Mouse (Mus musculus): ENCODE data around the gene 4930503B20Rik. TPM values are rescaled to one million over a fixed set of nuclear protein-coding genes. Genes with fewer than 3 reads are reported as not detected.
A peak's percentile ranks its signal among the peaks of the same experiment; 100 is the strongest.

4930503B20Rik gene
- polyA plus RNA-seq (2016; fragmentation: Nextera tagmentation; extraction: Ambion mirVana), result not detected in 2 replicates

DNA sequence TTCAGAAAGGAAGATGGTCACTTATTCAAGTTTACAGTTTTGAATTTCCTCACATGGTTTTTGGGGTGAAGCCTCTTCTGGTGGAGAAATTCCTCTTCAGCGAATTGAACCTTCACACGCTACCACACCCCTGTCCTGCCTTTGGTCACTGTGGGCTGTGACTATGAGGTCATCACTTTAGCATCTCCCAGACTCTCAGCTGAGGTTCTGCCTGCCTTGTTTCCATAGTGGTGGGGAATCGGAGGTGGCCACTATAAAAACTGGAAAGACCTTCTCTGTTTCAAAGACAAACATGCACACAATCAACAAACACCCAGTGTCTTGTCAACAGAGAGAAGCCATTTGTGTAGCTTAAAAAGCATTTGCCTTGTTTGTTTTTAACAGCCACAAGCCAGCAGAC, at the start of gene 4930503B20Rik:
Gene 4930503B20Rik (minus strand): TSS at position 101 of the 400 bp plus-strand sequence.
- H3K9me3 ChIP-seq (replicated peaks), result no peaks in the 10 kb centered on the region
- H3K4me3 ChIP-seq, result no peak within 1 kb of the TSS
- ATAC-seq (ENCODE audit: insufficient number of reproducible peaks, low FRiP score), result no peak
- no peak within 1 kb of the TSS for H3K27ac ChIP-seq (ENCODE audit: poor library complexity, severe bottlenecking)
- WGBS, result 65% methylated on average over 3 of the region's 3 CpGs
- H3K4me1 ChIP-seq (replicated peaks), result peaks cover 31% of the 10 kb centered on the region
- no peaks in the 10 kb centered on the region for H3K36me3 ChIP-seq
- no peak within 1 kb of the TSS for H3K4me2 ChIP-seq
- H3K27me3 ChIP-seq (replicated peaks), result no peaks in the 10 kb centered on the region
- no peak within 1 kb of the TSS for H3K9ac ChIP-seq

DNA sequence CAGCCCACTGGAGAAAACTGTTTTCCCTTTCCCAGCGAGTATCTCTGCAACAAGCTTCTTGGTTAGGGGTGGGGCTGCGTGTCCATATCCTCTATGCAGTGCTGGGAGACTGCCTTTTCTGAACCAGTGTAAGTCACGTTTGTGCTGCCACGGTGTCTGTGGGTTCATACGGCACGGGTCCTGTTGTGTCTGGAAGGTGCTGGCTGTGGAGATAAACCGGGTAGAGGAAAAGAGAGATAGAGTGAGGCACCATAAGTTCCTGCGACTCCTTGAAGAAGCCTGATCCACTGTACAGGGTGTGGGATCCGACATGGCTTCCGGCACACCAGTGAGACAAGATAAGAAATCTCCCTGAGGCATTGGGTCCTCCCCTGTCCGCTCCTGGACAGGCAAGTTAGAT, 48.9 kb upstream of the 4930503B20Rik start:
- H3K4me1 ChIP-seq (replicated peaks), result peaks cover 17% of the 10 kb centered on the region
- 0 out of 2 replicates have a peak overlapping the region, but pooled peaks have one; percentile 27 for H3K27ac ChIP-seq (ENCODE audit: poor library complexity, severe bottlenecking)
- H3K36me3 ChIP-seq, result no peaks in the 10 kb centered on the region
- H3K9ac ChIP-seq, result peak overlapping the region; percentile 60; the same call in 1 of the 2 replicates
- H3K27me3 ChIP-seq (replicated peaks), result no peaks in the 10 kb centered on the region
- ATAC-seq (ENCODE audit: insufficient number of reproducible peaks, low FRiP score), result peak; percentile 71
- H3K9me3 ChIP-seq (replicated peaks), result no peaks in the 10 kb centered on the region
- peak overlapping the region; percentile 9; the same call in 1 of the 2 replicates for H3K4me3 ChIP-seq
- 28% methylated on average over 11 of the region's 11 CpGs for WGBS
- H3K4me2 ChIP-seq, result peak overlapping the region; percentile 52

DNA sequence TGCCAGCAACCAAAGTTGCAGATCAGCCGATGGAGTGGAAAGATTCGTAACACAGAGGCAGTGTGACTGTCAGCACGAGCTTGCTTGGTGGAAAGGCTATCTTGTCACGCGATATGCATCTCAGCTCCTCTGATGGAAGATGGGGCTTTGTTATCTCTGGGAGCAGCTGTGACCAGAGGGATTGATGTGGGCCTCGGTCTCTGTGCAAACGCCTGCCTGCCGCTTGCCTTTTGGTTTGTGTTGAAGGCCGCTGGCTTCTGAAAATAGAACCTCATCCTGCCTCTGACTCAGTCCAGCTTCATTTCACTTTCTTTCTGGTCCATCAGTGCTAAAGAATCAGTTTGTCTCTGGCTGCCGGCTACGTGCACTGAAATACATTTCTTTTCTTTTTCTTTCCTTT, 47.9 kb upstream of the 4930503B20Rik start:
- no peak overlapping the region for H3K9ac ChIP-seq
- no peak overlapping the region for H3K27ac ChIP-seq (ENCODE audit: poor library complexity, severe bottlenecking)
- no peak for ATAC-seq (ENCODE audit: insufficient number of reproducible peaks, low FRiP score)
- peak overlapping the region; percentile 49 for H3K4me2 ChIP-seq
- no peak overlapping the region for H3K4me3 ChIP-seq
- H3K9me3 ChIP-seq (replicated peaks), result no peaks in the 10 kb centered on the region
- no peaks in the 10 kb centered on the region for H3K27me3 ChIP-seq (replicated peaks)
- 16% methylated on average over 11 of the region's 11 CpGs for WGBS
- H3K36me3 ChIP-seq, result no peaks in the 10 kb centered on the region
- H3K4me1 ChIP-seq (replicated peaks), result peaks cover 17% of the 10 kb centered on the region

DNA sequence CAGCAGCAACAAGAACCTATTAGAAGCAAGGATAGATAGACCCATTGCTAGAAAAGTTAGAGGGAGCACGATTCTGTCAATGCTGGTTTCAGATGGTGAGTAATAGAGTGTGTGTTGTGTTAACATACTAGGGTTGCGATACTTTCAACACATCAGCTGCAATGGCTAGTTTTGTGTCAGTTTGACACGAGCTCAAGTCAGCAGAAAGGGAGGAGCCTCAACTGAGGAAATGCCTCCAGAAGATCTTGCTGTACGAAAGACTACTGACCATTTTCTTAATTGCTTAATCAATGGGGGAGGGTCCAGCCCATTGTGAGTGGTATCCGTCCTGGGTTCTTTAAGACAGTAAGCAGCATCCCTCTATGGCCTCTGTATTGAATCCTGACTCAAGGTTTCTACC, 41.4 kb upstream of the 4930503B20Rik start:
- no peak overlapping the region for H3K9ac ChIP-seq
- no peaks in the 10 kb centered on the region for H3K27me3 ChIP-seq (replicated peaks)
- ATAC-seq (ENCODE audit: insufficient number of reproducible peaks, low FRiP score), result no peak
- WGBS, result 70% methylated on average over 5 of the region's 5 CpGs
- no peak overlapping the region for H3K27ac ChIP-seq (ENCODE audit: poor library complexity, severe bottlenecking)
- peaks cover 10% of the 10 kb centered on the region for H3K4me1 ChIP-seq (replicated peaks)
- no peaks in the 10 kb centered on the region for H3K9me3 ChIP-seq (replicated peaks)
- no peak overlapping the region for H3K4me2 ChIP-seq
- H3K36me3 ChIP-seq, result no peaks in the 10 kb centered on the region
- no peak overlapping the region for H3K4me3 ChIP-seq

DNA sequence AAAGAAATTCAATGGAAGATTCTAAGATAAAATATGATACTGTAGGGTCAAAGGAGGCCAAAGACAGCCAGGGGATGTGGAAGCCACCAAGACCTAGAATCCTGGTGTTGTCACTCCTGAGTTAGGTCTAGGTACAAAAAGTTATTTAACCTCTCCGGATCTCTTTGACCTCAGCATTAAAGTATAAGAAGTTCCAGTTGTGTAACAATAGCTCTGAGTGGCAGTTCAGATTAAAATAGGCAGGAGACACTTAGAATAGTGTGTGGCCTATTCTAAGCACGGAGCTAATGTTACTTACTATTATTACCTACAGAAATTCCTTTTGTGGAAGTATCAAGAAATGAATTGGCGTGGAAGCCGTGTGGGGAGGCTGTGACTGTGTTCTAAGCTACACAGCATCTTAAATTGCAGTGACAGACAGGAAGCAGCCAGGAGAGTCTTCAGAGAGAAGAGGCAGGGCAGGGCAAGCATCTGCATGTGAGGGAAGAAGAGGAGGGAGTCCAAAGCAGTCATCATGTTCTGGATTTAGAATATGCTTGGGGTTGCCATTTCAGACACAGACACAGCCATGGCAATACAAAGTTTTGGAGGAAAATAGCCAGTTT, 36.1 kb upstream of the 4930503B20Rik start:
- Histone ChIP-seq H3K27ac (ENCODE audit: poor library complexity, severe bottlenecking) (peak overlapping the region; percentile 55; the same call in 1 of the 2 replicates), H3K9ac (no peak overlapping the region), H3K27me3 (replicated peaks) (no peaks in the 10 kb centered on the region), H3K9me3 (replicated peaks) (no peaks in the 10 kb centered on the region), H3K4me2 (no peak overlapping the region), H3K36me3 (no peaks in the 10 kb centered on the region), H3K4me1 (replicated peaks) (peaks cover 49% of the 10 kb centered on the region), H3K4me3 (no peak overlapping the region)
- ATAC-seq (ENCODE audit: insufficient number of reproducible peaks, low FRiP score), result no peak
- 46% methylated on average over 4 of the region's 4 CpGs for WGBS

DNA sequence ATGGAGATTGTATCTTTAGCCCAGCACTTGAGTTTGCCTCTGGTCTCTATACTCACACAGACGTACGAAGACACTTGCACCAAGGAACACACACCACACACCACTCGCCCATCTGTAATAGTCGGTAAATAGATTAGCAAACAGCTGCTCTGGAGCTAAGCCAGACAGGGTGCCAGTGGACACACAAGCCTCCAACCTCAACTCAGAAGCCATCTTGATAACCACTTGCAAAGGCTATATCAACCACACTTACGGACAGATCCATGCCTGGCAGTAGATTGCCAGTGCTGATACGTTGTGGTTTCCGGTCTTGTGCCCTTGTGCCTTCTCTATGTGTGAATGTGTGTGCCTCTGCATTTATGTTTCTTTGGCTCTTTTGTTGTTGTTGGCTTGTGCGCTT, 35.3 kb upstream of the 4930503B20Rik start:
- Histone ChIP-seq H3K4me1 (replicated peaks) (peaks cover 54% of the 10 kb centered on the region), H3K9me3 (replicated peaks) (no peaks in the 10 kb centered on the region), H3K36me3 (no peaks in the 10 kb centered on the region), H3K27me3 (replicated peaks) (no peaks in the 10 kb centered on the region), H3K4me2 (no peak overlapping the region), H3K9ac (no peak overlapping the region), H3K27ac (ENCODE audit: poor library complexity, severe bottlenecking) (no peak overlapping the region), H3K4me3 (no peak overlapping the region)
- WGBS, result 73% methylated on average over 8 of the region's 8 CpGs
- ATAC-seq (ENCODE audit: insufficient number of reproducible peaks, low FRiP score), result no peak

DNA sequence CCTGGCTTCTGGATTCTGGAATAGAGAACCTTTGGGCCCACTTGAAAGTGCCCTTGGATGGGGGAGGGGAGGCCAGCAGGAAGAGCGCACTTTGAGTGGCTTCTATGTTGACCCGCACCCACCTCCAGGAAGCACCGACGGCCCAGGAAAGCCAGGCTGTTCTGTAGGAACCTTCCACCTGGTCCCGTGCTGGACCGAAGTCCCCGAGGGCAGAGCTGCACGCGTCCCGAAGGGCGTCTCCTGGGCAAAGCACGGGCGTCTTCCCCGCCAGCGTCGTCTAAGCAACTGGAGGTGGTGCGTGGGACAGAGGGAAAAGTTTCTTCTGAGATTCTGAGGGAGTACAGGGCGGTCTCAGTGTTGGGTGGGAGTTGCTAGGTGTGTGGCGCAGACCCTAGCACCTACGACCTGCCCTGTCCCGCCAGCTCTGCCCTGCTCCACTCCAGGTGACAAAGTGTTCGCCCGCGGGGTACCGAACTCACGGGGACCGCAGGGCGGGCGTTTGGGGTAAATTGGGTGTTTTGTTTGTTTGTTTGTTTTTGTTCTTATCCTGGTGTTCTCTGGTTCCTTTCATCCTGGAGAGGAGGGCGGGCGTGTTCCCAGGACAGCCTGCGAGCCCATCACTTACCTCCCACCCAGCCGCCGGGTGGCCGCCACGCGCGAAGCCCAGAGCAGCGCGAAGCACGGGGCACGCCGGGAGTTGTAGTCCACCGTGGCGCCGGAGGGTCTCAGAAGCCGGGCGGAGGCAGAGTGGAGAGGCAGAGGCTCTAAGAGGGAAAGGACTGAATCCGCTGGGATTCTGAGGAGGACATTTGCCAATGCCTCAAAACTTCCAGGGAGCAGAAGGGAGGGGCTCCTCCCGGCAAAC, 33.9 kb upstream of the 4930503B20Rik start, which contains the start of gene Samd13:
Gene Samd13 (minus strand): TSS at position 782 of the 865 bp plus-strand sequence.
- H3K4me3 ChIP-seq, result peak within 1 kb of the TSS; percentile 61
- ATAC-seq (ENCODE audit: insufficient number of reproducible peaks, low FRiP score), result peak; percentile 77
- H3K27me3 ChIP-seq (replicated peaks), result no peaks in the 10 kb centered on the region
- no peaks in the 10 kb centered on the region for H3K9me3 ChIP-seq (replicated peaks)
- peaks cover 54% of the 10 kb centered on the region for H3K4me1 ChIP-seq (replicated peaks)
- peak within 1 kb of the TSS; percentile 26; the same call in 1 of the 2 replicates for H3K27ac ChIP-seq (ENCODE audit: poor library complexity, severe bottlenecking)
- H3K9ac ChIP-seq, result peak within 1 kb of the TSS; percentile 80
- WGBS, result 2% methylated on average over 50 of the region's 50 CpGs
- H3K4me2 ChIP-seq, result peak within 1 kb of the TSS; percentile 96
- H3K36me3 ChIP-seq, result no peaks in the 10 kb centered on the region

DNA sequence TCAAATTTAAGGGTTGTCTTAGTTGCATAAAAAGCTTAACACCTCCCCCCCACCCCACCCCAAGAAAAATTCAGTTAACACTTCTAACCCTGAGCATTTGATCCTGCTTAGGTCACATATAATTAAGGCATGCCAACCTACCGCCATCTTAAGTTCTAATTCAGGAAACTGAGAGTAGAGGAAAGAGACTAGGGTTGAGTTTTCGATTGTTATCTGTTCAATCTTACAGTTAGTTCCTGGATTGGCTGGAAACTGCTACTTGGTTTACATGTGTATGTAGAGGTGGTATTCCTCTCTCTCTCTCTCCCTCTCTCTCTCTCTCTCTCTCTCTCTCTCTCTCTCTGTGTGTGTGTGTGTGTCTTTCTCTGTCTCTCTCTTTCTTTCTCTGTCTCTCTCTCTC, 32.0 kb upstream of the 4930503B20Rik start:
- no peaks in the 10 kb centered on the region for H3K36me3 ChIP-seq
- 61% methylated on average over 2 of the region's 2 CpGs for whole genome bisulfite sequencing
- H3K27me3 ChIP-seq (replicated peaks), result no peaks in the 10 kb centered on the region
- H3K9ac ChIP-seq, result 0 out of 2 replicates have a peak overlapping the region, but pooled peaks have one; percentile 66
- H3K9me3 ChIP-seq (replicated peaks), result no peaks in the 10 kb centered on the region
- H3K4me1 ChIP-seq (replicated peaks), result peaks cover 50% of the 10 kb centered on the region
- no peak for ATAC-seq (ENCODE audit: insufficient number of reproducible peaks, low FRiP score)
- 0 out of 2 replicates have a peak overlapping the region, but pooled peaks have one; percentile 61 for H3K4me2 ChIP-seq
- H3K4me3 ChIP-seq, result no peak overlapping the region
- H3K27ac ChIP-seq (ENCODE audit: poor library complexity, severe bottlenecking), result peak overlapping the region; percentile 86

DNA sequence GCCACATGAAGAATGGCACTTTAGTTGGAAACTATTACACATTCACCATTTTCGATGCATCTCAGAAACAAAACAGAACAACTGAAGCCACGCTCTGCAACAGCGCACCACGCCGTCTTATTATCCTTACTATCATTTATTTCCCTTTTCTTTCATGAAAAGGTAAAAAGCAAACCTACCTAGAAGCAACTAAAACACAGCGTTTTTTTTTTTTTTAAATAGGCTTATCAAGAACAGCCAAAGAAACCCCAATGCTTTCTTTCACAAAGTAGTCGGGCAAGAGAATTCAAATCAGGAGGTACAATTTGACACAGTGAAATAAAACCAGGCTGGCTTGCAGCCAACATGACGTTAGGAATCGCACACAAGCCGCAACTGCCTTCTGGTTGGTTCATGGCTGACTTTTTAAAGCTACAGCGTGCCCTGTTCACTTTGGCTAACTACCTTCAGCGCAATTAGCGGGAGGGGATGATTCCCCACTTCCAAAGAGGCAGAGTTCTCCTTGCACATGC, 31.1 kb upstream of the 4930503B20Rik start:
- WGBS, result 44% methylated on average over 13 of the region's 13 CpGs
- peak; percentile 41; the same call in 1 of the 2 replicates for ATAC-seq (ENCODE audit: insufficient number of reproducible peaks, low FRiP score)
- Histone ChIP-seq H3K9me3 (replicated peaks) (no peaks in the 10 kb centered on the region), H3K9ac (peak overlapping the region; percentile 66), H3K4me2 (peak overlapping the region; percentile 61), H3K4me1 (replicated peaks) (peaks cover 41% of the 10 kb centered on the region), H3K4me3 (peak overlapping the region; percentile 26), H3K27ac (ENCODE audit: poor library complexity, severe bottlenecking) (peak overlapping the region; percentile 86), H3K36me3 (no peaks in the 10 kb centered on the region), H3K27me3 (replicated peaks) (no peaks in the 10 kb centered on the region)

DNA sequence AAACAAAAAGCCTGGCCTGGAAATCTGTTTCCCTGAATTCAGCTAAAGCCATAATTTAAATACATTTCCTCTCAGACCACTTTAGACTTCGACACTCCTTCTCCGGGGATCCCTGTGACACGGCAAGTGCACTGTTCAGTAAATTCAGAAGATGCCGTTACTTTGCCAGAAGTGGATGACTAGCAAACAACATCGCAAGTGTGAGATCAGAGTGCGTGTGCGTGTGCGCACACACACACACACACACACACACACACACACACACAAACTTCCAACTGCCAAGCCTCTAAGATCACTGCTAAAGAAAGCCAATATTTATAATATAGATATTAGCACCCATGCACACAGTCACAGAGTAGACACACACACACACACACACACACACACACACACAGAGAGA, 30.6 kb upstream of the 4930503B20Rik start:
- Histone ChIP-seq H3K36me3 (no peaks in the 10 kb centered on the region), H3K9ac (no peak overlapping the region), H3K4me3 (no peak overlapping the region), H3K27ac (ENCODE audit: poor library complexity, severe bottlenecking) (no peak overlapping the region), H3K4me1 (replicated peaks) (peaks cover 38% of the 10 kb centered on the region), H3K9me3 (replicated peaks) (no peaks in the 10 kb centered on the region), H3K27me3 (replicated peaks) (no peaks in the 10 kb centered on the region), H3K4me2 (peak overlapping the region; percentile 61)
- no peak for ATAC-seq (ENCODE audit: insufficient number of reproducible peaks, low FRiP score)
- WGBS, result 62% methylated on average over 8 of the region's 8 CpGs

DNA sequence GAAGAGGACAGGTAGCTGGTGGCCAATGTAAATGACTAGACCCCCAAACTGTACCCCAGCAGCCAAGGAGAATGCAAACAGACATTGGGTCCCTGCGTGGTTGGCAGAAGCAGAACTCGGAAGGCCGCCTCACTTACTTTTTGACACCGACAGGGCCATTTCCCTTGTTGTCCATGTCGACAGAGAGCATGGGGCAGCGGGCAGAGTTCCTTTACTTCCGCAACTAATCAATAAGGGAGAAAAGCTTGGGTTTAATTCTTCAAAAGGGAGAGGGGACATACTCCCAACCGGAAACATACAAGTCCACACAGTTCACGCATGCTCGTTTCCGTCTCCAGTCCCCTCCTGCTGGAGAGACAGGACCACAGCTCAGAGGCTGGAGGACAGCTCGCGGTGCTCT, 29.5 kb upstream of the 4930503B20Rik start:
- 93% methylated on average over 13 of the region's 13 CpGs for WGBS
- no peak for ATAC-seq (ENCODE audit: insufficient number of reproducible peaks, low FRiP score)
- no peak overlapping the region for H3K27ac ChIP-seq (ENCODE audit: poor library complexity, severe bottlenecking)
- no peaks in the 10 kb centered on the region for H3K36me3 ChIP-seq
- H3K27me3 ChIP-seq (replicated peaks), result no peaks in the 10 kb centered on the region
- H3K4me2 ChIP-seq, result no peak overlapping the region
- H3K4me3 ChIP-seq, result no peak overlapping the region
- peaks cover 28% of the 10 kb centered on the region for H3K4me1 ChIP-seq (replicated peaks)
- no peak overlapping the region for H3K9ac ChIP-seq
- no peaks in the 10 kb centered on the region for H3K9me3 ChIP-seq (replicated peaks)
